Mouse (Mus musculus) cerebellum, adult 2 months (tissue): ENCODE measurements at regions not wholly inside any gene's neighbourhood (a gene's known extent, or its start where the extent isn't known, plus 50 kb on each side); places are given as distances from the start of the nearest gene placed in this dataset.

ENCODE experiments used
- CTCF ChIP-seq: fragments of 200-500 bp; IDR thresholded peaks from 2 replicates; pipeline ENCODE4 v1.5.1; 2011; ENCODE audit warnings: low read depth, mild to moderate bottlenecking, control low read depth, low read length, moderate library complexity, borderline replicate concordance; ENCODE audit not compliant: insufficient read depth
- POLR2A ChIP-seq: fragments of 200-500 bp; IDR thresholded peaks from 2 replicates; pipeline ENCODE4 v1.6.1; 2011; ENCODE audit warnings: low read length, control low read depth, borderline replicate concordance; ENCODE audit not compliant: insufficient read depth

DNA sequence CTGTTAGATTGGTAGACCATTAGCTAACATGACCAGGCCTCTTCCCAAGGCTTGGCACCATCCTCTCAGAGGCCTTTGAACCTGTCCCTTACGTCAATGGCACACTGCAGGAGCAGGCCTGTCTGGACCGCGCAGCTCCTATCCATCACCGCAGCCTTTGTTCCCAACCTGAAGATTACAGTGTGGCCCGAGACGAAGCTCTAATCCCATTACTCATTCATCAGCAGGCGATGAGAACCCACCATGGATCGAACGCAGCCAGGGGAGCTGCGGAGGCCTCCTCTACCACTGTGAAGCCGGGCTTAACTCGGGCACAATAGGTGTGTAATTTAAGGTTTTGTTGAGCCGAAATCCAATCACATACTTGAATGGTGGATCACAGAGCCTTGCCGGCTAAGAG is 54.0 kb upstream of the Irx3 start:
- TF ChIP-seq CTCF (no peak), POLR2A (no peak)
